Mouse (Mus musculus): Measurements from ENCODE around the gene Hoxd10. TPM values are rescaled to one million over a fixed set of nuclear protein-coding genes. Genes with fewer than 3 reads are reported as not detected.

Hoxd10 gene
- total and polyA plus RNA-seq, 3 experiments = not detected

DNA sequence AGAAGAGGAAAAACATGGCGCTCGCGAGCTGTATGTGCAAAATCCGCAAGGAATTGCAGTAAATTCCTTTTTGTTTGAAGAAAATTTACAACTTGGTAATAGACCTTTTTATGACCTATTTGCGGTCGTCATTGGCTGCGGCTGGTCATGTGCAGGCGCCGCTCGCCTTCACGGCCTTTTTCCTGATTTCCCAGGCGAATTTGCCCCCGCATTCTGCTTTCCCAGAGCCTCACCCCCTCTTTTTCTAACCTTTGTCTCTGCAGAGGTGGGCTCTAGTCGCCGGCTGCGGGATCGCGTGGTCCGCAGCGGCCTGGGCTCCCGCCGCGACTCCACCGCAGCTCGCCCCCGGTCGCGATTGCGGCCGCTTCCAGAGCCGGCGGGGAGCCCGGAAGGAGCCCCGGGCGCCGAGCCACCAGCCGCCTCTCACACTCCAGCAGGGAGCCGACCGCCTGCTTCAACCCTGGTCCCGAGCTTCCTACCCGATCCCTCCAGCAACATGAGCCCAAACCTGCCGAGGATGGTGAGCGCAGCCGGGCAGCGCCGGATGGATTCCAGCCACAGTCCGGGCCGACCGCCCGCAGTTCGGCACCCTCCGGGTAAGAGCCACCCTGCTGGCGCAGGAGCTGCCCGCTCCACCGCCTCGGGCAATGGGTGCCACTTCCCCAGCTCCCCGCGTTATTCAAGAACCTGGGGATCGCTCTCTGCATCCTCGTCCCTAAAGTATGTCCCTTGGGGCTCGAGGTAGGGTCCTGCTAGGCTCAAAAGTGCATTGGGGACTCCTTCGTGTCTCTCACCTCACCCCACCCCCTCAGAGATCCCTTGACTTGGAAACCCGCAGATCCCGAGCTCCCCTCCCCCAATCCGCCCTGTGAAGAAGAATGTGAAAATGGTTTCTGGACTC is 20.2 kb downstream of the Hoxd10 start, which contains the start of the genes Hoxd3 and Hoxd4:
Hoxd3 (plus strand) TSS at position 207 of the 901 bp plus-strand sequence.
Hoxd4 (plus strand) TSS at position 209 of the 901 bp plus-strand sequence.
- 3% methylated on average over 64 of the region's 65 CpGs for WGBS
- Histone ChIP-seq H3K79me2 (replicated peaks; ENCODE audit: control insufficient read depth, insufficient read depth, low read length) (no peaks in the 10 kb centered on the region), H3K36me3 (ENCODE audit: control insufficient read depth, insufficient read depth, low read length) (no peaks in the 10 kb centered on the region), H3K4me3 (peak within 1 kb of the TSS; percentile 51), H3K9ac (ENCODE audit: low read depth, low read length) (peak within 1 kb of the TSS; percentile 33), H3K27me3 (ENCODE audit: control insufficient read depth, insufficient read depth, low read length) (peaks cover 25% of the 10 kb centered on the region), H3K27ac (peak within 1 kb of the TSS; percentile 24), H3K4me1 (ENCODE audit: control insufficient read depth, insufficient read depth, low read length) (no peaks in the 10 kb centered on the region)
- DNase-seq = peak; percentile 49 to 68
- TF ChIP-seq POLR2A (IDR thresholded peaks at IDR 0.05; ENCODE audit: insufficient read depth, low read depth, low read length) = no peak
- no peak for TF ChIP-seq EP300 (IDR thresholded peaks at IDR 0.05; ENCODE audit: insufficient read depth, low read depth, low read length)
- TF ChIP-seq CTCF (IDR thresholded peaks at IDR 0.05) = no peak
- intact Hi-C loops (cut with DNase I) = no loop called here

DNA sequence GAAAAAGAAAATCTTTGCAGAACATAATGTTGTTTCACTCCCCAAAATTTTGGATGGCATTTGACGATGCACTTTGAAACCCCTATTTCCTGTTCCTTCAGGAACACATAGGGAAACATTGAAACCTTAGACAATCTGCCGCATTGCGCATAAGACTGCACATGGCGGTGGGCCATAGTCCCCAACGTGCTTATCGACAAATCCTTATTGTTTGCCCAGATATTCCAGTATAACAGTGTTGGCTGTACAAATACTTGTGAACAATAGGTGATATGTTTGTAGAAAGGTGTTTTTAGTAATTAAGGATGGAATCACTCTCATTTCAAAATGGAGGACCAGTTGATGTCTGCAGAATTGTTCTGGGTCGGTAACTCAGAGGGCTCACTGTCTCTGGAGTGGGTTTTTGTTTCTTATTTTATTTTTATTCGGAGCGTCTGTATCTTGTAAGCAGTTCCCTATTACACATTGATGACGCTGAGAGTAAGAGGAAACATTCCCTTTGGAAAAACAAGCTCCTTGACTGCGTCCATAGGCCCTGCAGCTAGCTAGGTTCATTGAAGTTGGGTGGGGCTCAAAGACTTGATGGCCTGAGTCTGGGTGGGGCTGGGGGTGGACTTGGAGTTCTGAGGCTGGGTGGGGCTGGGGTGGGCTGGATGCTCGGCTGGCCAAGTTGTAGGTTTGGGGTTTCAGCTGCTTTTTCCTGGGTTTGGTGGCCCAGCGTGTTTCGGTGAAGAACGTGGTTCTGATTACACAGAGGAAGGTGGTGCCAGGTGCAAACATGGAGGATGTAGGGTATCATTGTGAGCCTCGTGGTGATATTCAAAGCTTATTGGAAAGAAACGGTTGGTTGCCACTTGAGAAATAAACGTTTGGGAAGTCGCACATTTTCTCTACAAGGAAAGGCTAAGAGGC is 21.8 kb downstream of the Hoxd10 start:
- Histone ChIP-seq H3K4me1 (ENCODE audit: control insufficient read depth, insufficient read depth, low read length) (no peaks in the 10 kb centered on the region), H3K9ac (ENCODE audit: low read depth, low read length) (no peak overlapping the region), H3K79me2 (replicated peaks; ENCODE audit: control insufficient read depth, insufficient read depth, low read length) (no peaks in the 10 kb centered on the region), H3K36me3 (ENCODE audit: control insufficient read depth, insufficient read depth, low read length) (no peaks in the 10 kb centered on the region), H3K27me3 (ENCODE audit: control insufficient read depth, insufficient read depth, low read length) (peaks cover 24% of the 10 kb centered on the region), H3K27ac (no peak overlapping the region), H3K4me3 (no peak overlapping the region)
- TF ChIP-seq POLR2A (IDR thresholded peaks at IDR 0.05; ENCODE audit: insufficient read depth, low read depth, low read length) = no peak
- TF ChIP-seq CTCF (IDR thresholded peaks at IDR 0.05) = no peak
- no peak for TF ChIP-seq EP300 (IDR thresholded peaks at IDR 0.05; ENCODE audit: insufficient read depth, low read depth, low read length)
- DNase-seq = peak in 1 of 2 experiments; percentile 18
- intact Hi-C loops (cut with DNase I) = no loop called here
- WGBS = 15% methylated on average over 19 of the region's 19 CpGs

DNA sequence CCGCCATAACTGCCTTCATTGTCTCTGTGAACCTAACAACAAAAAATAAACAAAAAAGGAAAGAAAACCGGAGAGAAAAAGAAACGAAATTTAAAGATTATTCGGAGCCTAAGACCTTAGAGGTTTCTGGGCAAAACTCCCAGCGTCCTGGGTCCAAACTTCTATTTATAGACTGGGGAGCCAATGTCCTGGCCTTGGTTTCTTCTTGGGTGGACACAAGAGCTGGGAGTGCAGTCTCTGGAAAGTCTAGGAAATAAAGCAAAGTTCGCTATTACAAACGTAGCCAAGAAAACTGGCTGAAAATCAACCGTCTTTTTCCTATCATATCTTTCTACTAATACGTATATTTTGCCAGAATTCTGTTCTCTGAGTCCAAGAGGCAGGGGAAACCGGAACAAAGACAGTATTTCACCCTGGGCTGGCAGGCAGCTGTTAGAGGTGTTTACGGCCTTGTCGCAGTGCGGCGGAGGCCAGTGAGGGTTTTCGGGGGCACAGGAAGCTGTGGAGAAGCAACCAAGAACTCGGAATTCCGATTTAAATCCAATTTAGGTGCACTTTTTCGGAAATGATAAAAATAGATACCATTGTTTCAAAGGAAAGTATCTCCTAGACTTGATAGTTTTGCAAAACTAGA is 22.5 kb downstream of the Hoxd10 start:
- no peak for TF ChIP-seq CTCF (IDR thresholded peaks at IDR 0.05)
- no peak for TF ChIP-seq EP300 (IDR thresholded peaks at IDR 0.05; ENCODE audit: insufficient read depth, low read depth, low read length)
- TF ChIP-seq POLR2A (IDR thresholded peaks at IDR 0.05; ENCODE audit: insufficient read depth, low read depth, low read length) = no peak
- Histone ChIP-seq H3K9ac (ENCODE audit: low read depth, low read length) (no peak overlapping the region), H3K36me3 (ENCODE audit: control insufficient read depth, insufficient read depth, low read length) (no peaks in the 10 kb centered on the region), H3K79me2 (replicated peaks; ENCODE audit: control insufficient read depth, insufficient read depth, low read length) (no peaks in the 10 kb centered on the region), H3K27me3 (ENCODE audit: control insufficient read depth, insufficient read depth, low read length) (peaks cover 24% of the 10 kb centered on the region), H3K4me1 (ENCODE audit: control insufficient read depth, insufficient read depth, low read length) (no peaks in the 10 kb centered on the region), H3K27ac (no peak overlapping the region), H3K4me3 (no peak overlapping the region)
- intact Hi-C loops (cut with DNase I) = no loop called here
- no peak for DNase-seq
- 19% methylated on average over 18 of the region's 18 CpGs for WGBS

DNA sequence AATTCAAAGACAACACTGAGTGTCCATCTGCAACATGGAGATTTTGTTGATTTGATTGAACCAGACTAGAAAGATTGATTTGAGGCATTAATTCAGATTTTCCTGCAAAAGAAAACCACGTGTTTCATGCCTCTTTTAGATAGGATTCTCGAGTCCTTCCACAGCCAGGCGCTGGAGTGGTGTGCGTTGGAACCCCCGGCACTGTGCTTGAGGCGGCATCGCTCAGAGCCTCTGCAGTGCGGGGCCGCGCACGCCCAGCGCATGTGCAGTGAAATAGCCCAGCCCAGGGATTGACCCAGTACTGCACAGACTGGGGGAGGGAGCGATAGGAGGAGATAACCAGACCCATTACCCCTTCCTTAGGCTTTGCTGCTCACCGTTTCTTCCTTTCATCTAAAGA is 23.2 kb downstream of the Hoxd10 start:
- no peak for DNase-seq
- no peak overlapping the region for H3K27ac ChIP-seq
- WGBS = 15% methylated on average over 14 of the region's 14 CpGs

DNA sequence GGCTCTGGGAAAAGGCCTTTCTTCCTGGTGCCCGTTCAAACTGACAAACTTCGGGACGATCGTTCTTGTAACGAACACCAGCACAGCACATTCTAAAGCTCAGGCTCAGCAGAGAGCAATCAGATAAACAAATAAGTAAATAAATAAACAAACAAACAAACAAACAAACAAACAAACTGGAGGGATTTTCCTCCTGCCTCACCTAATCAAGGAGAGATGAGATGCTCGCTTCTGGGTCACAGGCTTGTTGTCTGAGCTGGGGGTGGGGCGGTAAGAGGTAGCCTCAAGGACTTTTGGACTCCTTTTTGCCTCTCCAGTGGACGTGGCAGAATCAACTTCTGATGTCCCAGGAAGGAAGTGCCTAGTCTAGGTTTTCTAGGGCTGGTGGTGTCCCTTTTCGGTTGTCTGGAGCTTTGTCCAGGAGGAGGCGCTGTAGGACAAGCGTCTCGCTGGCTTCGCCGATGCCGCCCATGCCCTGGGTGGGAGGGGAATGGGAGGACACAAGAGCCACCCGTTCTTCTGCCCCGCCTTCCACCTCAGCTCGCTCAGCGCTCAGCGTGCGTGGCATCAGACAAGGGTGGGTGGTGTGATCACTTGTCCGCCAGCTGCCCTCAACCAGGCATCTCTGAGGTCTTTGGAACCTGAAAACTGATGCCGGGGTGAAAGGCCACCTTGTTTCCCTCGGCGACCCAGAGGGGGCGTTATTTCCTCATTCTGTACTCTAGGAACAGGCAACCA is 23.9 kb downstream of the Hoxd10 start:
- H3K4me3 ChIP-seq = no peak overlapping the region
- peak; percentile 75 to 85 for DNase-seq
- no peak overlapping the region for H3K9ac ChIP-seq (ENCODE audit: low read depth, low read length)
- no peaks in the 10 kb centered on the region for H3K79me2 ChIP-seq (replicated peaks; ENCODE audit: control insufficient read depth, insufficient read depth, low read length)
- 5% methylated on average over 26 of the region's 26 CpGs for WGBS
- no peaks in the 10 kb centered on the region for H3K36me3 ChIP-seq (ENCODE audit: control insufficient read depth, insufficient read depth, low read length)
- intact Hi-C loops (cut with DNase I) = loop anchor here (1.0 kb wide), 3 partner anchors 249 to 423 kb away; no protein-coding TSS in a partner anchor
- TF ChIP-seq EP300 (IDR thresholded peaks at IDR 0.05; ENCODE audit: insufficient read depth, low read depth, low read length) (peak; percentile 60; the same call in 1 of the 2 replicates), CTCF (IDR thresholded peaks at IDR 0.05) (peak; percentile 88), POLR2A (IDR thresholded peaks at IDR 0.05; ENCODE audit: insufficient read depth, low read depth, low read length) (no peak)
- no peak overlapping the region for H3K27ac ChIP-seq
- H3K27me3 ChIP-seq (ENCODE audit: control insufficient read depth, insufficient read depth, low read length) = peaks cover 21% of the 10 kb centered on the region
- no peaks in the 10 kb centered on the region for H3K4me1 ChIP-seq (ENCODE audit: control insufficient read depth, insufficient read depth, low read length)

More for the DNA sequence above, 23.2 kb downstream of the Hoxd10 start:
- Histone ChIP-seq H3K4me1 (ENCODE audit: control insufficient read depth, insufficient read depth, low read length) (no peaks in the 10 kb centered on the region), H3K27me3 (ENCODE audit: control insufficient read depth, insufficient read depth, low read length) (peaks cover 23% of the 10 kb centered on the region), H3K9ac (ENCODE audit: low read depth, low read length) (no peak overlapping the region), H3K4me3 (no peak overlapping the region), H3K79me2 (replicated peaks; ENCODE audit: control insufficient read depth, insufficient read depth, low read length) (no peaks in the 10 kb centered on the region), H3K36me3 (ENCODE audit: control insufficient read depth, insufficient read depth, low read length) (no peaks in the 10 kb centered on the region)
- intact Hi-C loops (cut with DNase I) = loop anchor here (1.0 kb wide), 2 partner anchors 340 to 423 kb away; no protein-coding TSS in a partner anchor
- TF ChIP-seq POLR2A (IDR thresholded peaks at IDR 0.05; ENCODE audit: insufficient read depth, low read depth, low read length) = no peak
- no peak for TF ChIP-seq EP300 (IDR thresholded peaks at IDR 0.05; ENCODE audit: insufficient read depth, low read depth, low read length)
- TF ChIP-seq CTCF (IDR thresholded peaks at IDR 0.05) = no peak

All from heart, adult 2 months (tissue).